Mouse (Mus musculus): Measurements from ENCODE around the gene Scamp5. TPM values are rescaled to one million over a fixed set of nuclear protein-coding genes. Genes with fewer than 3 reads are reported as not detected.

The Scamp5 gene
- polyA plus RNA-seq (2012; ENCODE audit: insufficient read depth, low replicate concordance): 14.1 and 30.9 TPM in 2 replicates

GRCm38 (mm10) chr9:57467896-57468549 lies at the start of gene Scamp5:
Gene Scamp5 (minus strand): TSS chr9:57468060.
- H3K4me1 ChIP-seq: peaks cover 75% of the 10 kb centered on the region
- peaks cover 18% of the 10 kb centered on the region for H3K36me3 ChIP-seq (replicated peaks; ENCODE audit: low read length)
- H3K9me3 ChIP-seq: peaks cover 3% of the 10 kb centered on the region; the same call in 1 of the 2 replicates
- TF ChIP-seq FLI1 (IDR thresholded peaks at IDR 0.05; ENCODE audit: low read length) (no peak), GATA1 (IDR thresholded peaks at IDR 0.05; ENCODE audit: borderline replicate concordance, low read length) (no peak)
- H3K27me3 ChIP-seq (replicated peaks): peaks cover 23% of the 10 kb centered on the region
- peak within 1 kb of the TSS; percentile 93 for H3K4me3 ChIP-seq (replicated peaks)

- peaks cover 20% of the 10 kb centered on the region for H3K27me3 ChIP-seq (replicated peaks)
- TF ChIP-seq FLI1 (IDR thresholded peaks at IDR 0.05; ENCODE audit: low read length) (no peak), GATA1 (IDR thresholded peaks at IDR 0.05; ENCODE audit: borderline replicate concordance, low read length) (no peak)
- H3K4me3 ChIP-seq (replicated peaks): no peak overlapping the region
- H3K4me1 ChIP-seq: peaks cover 13% of the 10 kb centered on the region; the same call in 1 of the 2 replicates
- H3K9me3 ChIP-seq: peaks cover 10% of the 10 kb centered on the region; the same call in 1 of the 2 replicates
- peaks cover 2% of the 10 kb centered on the region for H3K36me3 ChIP-seq (replicated peaks; ENCODE audit: low read length)
Observed at GRCm38 (mm10) chr9:57517113-57517512, 49.3 kb upstream of the Scamp5 start.

- Histone ChIP-seq H3K4me3 (replicated peaks) (no peak overlapping the region), H3K27me3 (replicated peaks) (peaks cover 52% of the 10 kb centered on the region), H3K36me3 (replicated peaks; ENCODE audit: low read length) (no peaks in the 10 kb centered on the region), H3K4me1 (peaks cover 23% of the 10 kb centered on the region), H3K9me3 (peaks cover 18% of the 10 kb centered on the region; the same call in 1 of the 2 replicates)
- TF ChIP-seq FLI1 (IDR thresholded peaks at IDR 0.05; ENCODE audit: low read length) (no peak), GATA1 (IDR thresholded peaks at IDR 0.05; ENCODE audit: borderline replicate concordance, low read length) (no peak)
Observed at GRCm38 (mm10) chr9:57510577-57510976, 42.7 kb upstream of the Scamp5 start.

GRCm38 (mm10) chr9:57505700-57506099 lies 37.8 kb upstream of the Scamp5 start:
- H3K27me3 ChIP-seq (replicated peaks): peaks cover 76% of the 10 kb centered on the region
- H3K4me3 ChIP-seq (replicated peaks): peak overlapping the region; percentile 64
- peaks cover 7% of the 10 kb centered on the region; the same call in 1 of the 2 replicates for H3K9me3 ChIP-seq
- peaks cover 58% of the 10 kb centered on the region for H3K4me1 ChIP-seq
- no peaks in the 10 kb centered on the region for H3K36me3 ChIP-seq (replicated peaks; ENCODE audit: low read length)
- TF ChIP-seq GATA1 (IDR thresholded peaks at IDR 0.05; ENCODE audit: borderline replicate concordance, low read length): no peak; the same call in 2 of the 3 replicates
- no peak for TF ChIP-seq FLI1 (IDR thresholded peaks at IDR 0.05; ENCODE audit: low read length)

- Histone ChIP-seq H3K27me3 (replicated peaks) (peaks cover 76% of the 10 kb centered on the region), H3K9me3 (peaks cover 5% of the 10 kb centered on the region; the same call in 1 of the 2 replicates), H3K36me3 (replicated peaks; ENCODE audit: low read length) (no peaks in the 10 kb centered on the region), H3K4me3 (replicated peaks) (no peak overlapping the region), H3K4me1 (peaks cover 50% of the 10 kb centered on the region)
- TF ChIP-seq FLI1 (IDR thresholded peaks at IDR 0.05; ENCODE audit: low read length) (no peak), GATA1 (IDR thresholded peaks at IDR 0.05; ENCODE audit: borderline replicate concordance, low read length) (no peak)
Observed at GRCm38 (mm10) chr9:57504891-57505290, 37.0 kb upstream of the Scamp5 start.

- TF ChIP-seq FLI1 (IDR thresholded peaks at IDR 0.05; ENCODE audit: low read length) (no peak), GATA1 (IDR thresholded peaks at IDR 0.05; ENCODE audit: borderline replicate concordance, low read length) (no peak)
- peaks cover 79% of the 10 kb centered on the region for H3K27me3 ChIP-seq (replicated peaks)
- H3K4me3 ChIP-seq (replicated peaks): peak overlapping the region; percentile 88
- H3K9me3 ChIP-seq: peaks cover 5% of the 10 kb centered on the region; the same call in 1 of the 2 replicates
- peaks cover 50% of the 10 kb centered on the region for H3K4me1 ChIP-seq
- H3K36me3 ChIP-seq (replicated peaks; ENCODE audit: low read length): no peaks in the 10 kb centered on the region
Observed at GRCm38 (mm10) chr9:57504381-57504700, 36.5 kb upstream of the Scamp5 start.

- peaks cover 5% of the 10 kb centered on the region; the same call in 1 of the 2 replicates for H3K9me3 ChIP-seq
- H3K36me3 ChIP-seq (replicated peaks; ENCODE audit: low read length): no peaks in the 10 kb centered on the region
- H3K4me1 ChIP-seq: peaks cover 50% of the 10 kb centered on the region
- peak within 1 kb of the TSS; percentile 88 for H3K4me3 ChIP-seq (replicated peaks)
- no peak for TF ChIP-seq FLI1 (IDR thresholded peaks at IDR 0.05; ENCODE audit: low read length)
- no peak for TF ChIP-seq GATA1 (IDR thresholded peaks at IDR 0.05; ENCODE audit: borderline replicate concordance, low read length)
- peaks cover 84% of the 10 kb centered on the region for H3K27me3 ChIP-seq (replicated peaks)
Observed at GRCm38 (mm10) chr9:57503622-57504380, 35.9 kb upstream of the Scamp5 start, which contains the start of gene Rpp25. Gene Rpp25 (plus strand): TSS chr9:57504026.

- Histone ChIP-seq H3K4me3 (replicated peaks) (peak overlapping the region; percentile 88), H3K27me3 (replicated peaks) (peaks cover 91% of the 10 kb centered on the region), H3K9me3 (peaks cover 5% of the 10 kb centered on the region; the same call in 1 of the 2 replicates), H3K36me3 (replicated peaks; ENCODE audit: low read length) (no peaks in the 10 kb centered on the region), H3K4me1 (peaks cover 50% of the 10 kb centered on the region)
- TF ChIP-seq GATA1 (IDR thresholded peaks at IDR 0.05; ENCODE audit: borderline replicate concordance, low read length) (no peak), FLI1 (IDR thresholded peaks at IDR 0.05; ENCODE audit: low read length) (no peak)
Observed at GRCm38 (mm10) chr9:57502911-57503621, 35.2 kb upstream of the Scamp5 start.

GRCm38 (mm10) chr9:57501861-57502260 lies 34.0 kb upstream of the Scamp5 start:
- H3K27me3 ChIP-seq (replicated peaks): peaks cover 99% of the 10 kb centered on the region
- TF ChIP-seq GATA1 (IDR thresholded peaks at IDR 0.05; ENCODE audit: borderline replicate concordance, low read length) (no peak), FLI1 (IDR thresholded peaks at IDR 0.05; ENCODE audit: low read length) (no peak)
- no peaks in the 10 kb centered on the region for H3K36me3 ChIP-seq (replicated peaks; ENCODE audit: low read length)
- H3K9me3 ChIP-seq: no peaks in the 10 kb centered on the region
- peak overlapping the region; percentile 53 for H3K4me3 ChIP-seq (replicated peaks)
- H3K4me1 ChIP-seq: peaks cover 50% of the 10 kb centered on the region
